Mouse (Mus musculus): ENCODE results near the gene Mfap5. TPM values are rescaled to one million over a fixed set of nuclear protein-coding genes. Genes with fewer than 3 reads are reported as not detected.
A peak's percentile ranks its signal among the peaks of the same experiment; 100 is the strongest.

Gene Mfap5
- polyA plus RNA-seq, 1 experiment, result not detected

GRCm38 (mm10) chr6:122545289-122545882, 39.7 kb downstream of the Mfap5 start:
- no peaks in the 10 kb centered on the region for H3K4me1 ChIP-seq (ENCODE audit: control insufficient read depth, insufficient read depth, low read length)
- 72% methylated on average over 9 of the region's 9 CpGs for WGBS
- H3K27ac ChIP-seq (ENCODE audit: insufficient read depth, low read depth, low read length), result no peak overlapping the region
- H3K4me3 ChIP-seq (ENCODE audit: insufficient read depth, low read depth, low read length), result no peak overlapping the region
- TF ChIP-seq CTCF (IDR thresholded peaks at IDR 0.05; ENCODE audit: insufficient read depth, low read depth, low read length), result no peak
- no peak for TF ChIP-seq POLR2A (IDR thresholded peaks at IDR 0.05; ENCODE audit: insufficient read depth, low read depth, low read length)

DNA sequence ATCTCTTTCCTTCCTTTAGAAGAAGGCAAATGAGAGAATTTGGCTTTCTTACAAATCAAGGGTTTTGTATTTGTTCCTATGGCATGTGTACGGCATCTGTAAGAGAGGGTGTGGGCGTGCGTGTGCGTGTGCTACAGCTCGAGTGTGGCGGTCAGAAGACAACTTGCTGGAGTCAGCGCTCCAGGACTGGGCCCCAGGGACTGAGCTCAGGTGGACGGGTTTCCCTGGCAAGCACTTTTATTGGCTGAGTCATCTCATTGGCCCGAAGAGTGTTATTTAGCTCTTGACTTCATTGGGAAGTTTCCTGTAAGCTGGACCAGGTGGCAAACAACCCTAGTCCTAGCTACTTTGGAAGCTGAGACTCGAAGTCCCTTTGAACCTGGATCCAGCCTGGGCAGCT, 40.3 kb downstream of the Mfap5 start:
- H3K4me1 ChIP-seq (ENCODE audit: control insufficient read depth, insufficient read depth, low read length), result no peaks in the 10 kb centered on the region
- H3K4me3 ChIP-seq (ENCODE audit: insufficient read depth, low read depth, low read length), result no peak overlapping the region
- TF ChIP-seq POLR2A (IDR thresholded peaks at IDR 0.05; ENCODE audit: insufficient read depth, low read depth, low read length) (no peak), CTCF (IDR thresholded peaks at IDR 0.05; ENCODE audit: insufficient read depth, low read depth, low read length) (no peak)
- H3K27ac ChIP-seq (ENCODE audit: insufficient read depth, low read depth, low read length), result no peak overlapping the region
- WGBS, result 72% methylated on average over 10 of the region's 10 CpGs

DNA sequence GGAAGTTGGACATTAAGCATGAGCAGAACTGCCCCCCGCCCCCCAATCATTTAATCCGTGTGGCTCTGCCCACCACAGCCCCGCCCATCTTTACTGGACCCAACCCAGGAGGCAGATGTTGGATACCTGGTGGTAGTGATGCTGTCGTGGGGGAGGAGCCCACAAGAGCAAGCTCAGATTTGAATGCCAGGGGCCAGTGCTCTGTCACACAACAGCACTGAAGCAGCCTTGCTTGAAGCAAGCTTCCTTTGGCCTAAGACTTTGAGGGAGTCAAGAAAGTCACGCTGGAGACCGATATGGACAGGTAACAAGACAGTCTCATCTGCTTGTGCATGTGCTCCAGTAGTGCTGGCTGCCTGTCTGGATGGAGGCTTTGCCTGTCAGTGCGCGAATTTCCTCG, 48.0 kb downstream of the Mfap5 start, which contains the start of gene Aicda:
Gene Aicda (plus strand): TSS at position 196 of the 400 bp plus-strand sequence.
- TF ChIP-seq POLR2A (IDR thresholded peaks at IDR 0.05; ENCODE audit: insufficient read depth, low read depth, low read length) (no peak), CTCF (IDR thresholded peaks at IDR 0.05; ENCODE audit: insufficient read depth, low read depth, low read length) (no peak)
- 0 out of 2 replicates have a peak, but pooled peaks cover 3% of the 10 kb centered on the region for H3K4me1 ChIP-seq (ENCODE audit: control insufficient read depth, insufficient read depth, low read length)
- H3K27ac ChIP-seq (ENCODE audit: insufficient read depth, low read depth, low read length), result no peak within 1 kb of the TSS
- 64% methylated on average over 9 of the region's 9 CpGs for WGBS
- no peak within 1 kb of the TSS for H3K4me3 ChIP-seq (ENCODE audit: insufficient read depth, low read depth, low read length)

DNA sequence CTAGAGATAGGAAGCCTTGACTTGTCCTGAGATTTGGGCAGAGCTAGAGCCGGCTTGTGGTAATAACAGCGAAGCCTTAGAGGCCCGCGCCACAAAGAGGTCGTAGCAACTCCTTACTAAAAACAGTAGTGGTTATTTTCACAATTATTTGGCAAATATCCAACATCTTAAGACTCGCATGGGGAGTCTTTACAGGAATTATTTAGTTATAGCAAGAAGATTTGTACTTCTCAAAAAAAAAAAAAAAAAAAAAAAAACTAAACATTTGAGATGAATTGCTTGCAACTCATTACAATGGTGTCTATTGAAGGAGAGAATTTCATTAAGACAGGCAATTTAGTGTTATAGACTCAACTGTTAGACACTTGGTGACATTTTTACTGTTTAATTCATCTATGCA, 48.5 kb downstream of the Mfap5 start:
- H3K4me1 ChIP-seq (ENCODE audit: control insufficient read depth, insufficient read depth, low read length), result 0 out of 2 replicates have a peak, but pooled peaks cover 3% of the 10 kb centered on the region
- H3K27ac ChIP-seq (ENCODE audit: insufficient read depth, low read depth, low read length), result no peak overlapping the region
- H3K4me3 ChIP-seq (ENCODE audit: insufficient read depth, low read depth, low read length), result no peak overlapping the region
- 64% methylated on average over 6 of the region's 6 CpGs for WGBS
- TF ChIP-seq CTCF (IDR thresholded peaks at IDR 0.05; ENCODE audit: insufficient read depth, low read depth, low read length) (no peak), POLR2A (IDR thresholded peaks at IDR 0.05; ENCODE audit: insufficient read depth, low read depth, low read length) (no peak)

- H3K4me3 ChIP-seq (ENCODE audit: insufficient read depth, low read depth, low read length), result no peak overlapping the region
- H3K4me1 ChIP-seq (ENCODE audit: control insufficient read depth, insufficient read depth, low read length), result 0 out of 2 replicates have a peak, but pooled peaks cover 3% of the 10 kb centered on the region
- 56% methylated on average over 7 of the region's 7 CpGs for WGBS
- TF ChIP-seq CTCF (IDR thresholded peaks at IDR 0.05; ENCODE audit: insufficient read depth, low read depth, low read length) (no peak), POLR2A (IDR thresholded peaks at IDR 0.05; ENCODE audit: insufficient read depth, low read depth, low read length) (no peak)
- H3K27ac ChIP-seq (ENCODE audit: insufficient read depth, low read depth, low read length), result no peak overlapping the region
Measured at GRCm38 (mm10) chr6:122555266-122555665, 49.6 kb downstream of the Mfap5 start.

DNA sequence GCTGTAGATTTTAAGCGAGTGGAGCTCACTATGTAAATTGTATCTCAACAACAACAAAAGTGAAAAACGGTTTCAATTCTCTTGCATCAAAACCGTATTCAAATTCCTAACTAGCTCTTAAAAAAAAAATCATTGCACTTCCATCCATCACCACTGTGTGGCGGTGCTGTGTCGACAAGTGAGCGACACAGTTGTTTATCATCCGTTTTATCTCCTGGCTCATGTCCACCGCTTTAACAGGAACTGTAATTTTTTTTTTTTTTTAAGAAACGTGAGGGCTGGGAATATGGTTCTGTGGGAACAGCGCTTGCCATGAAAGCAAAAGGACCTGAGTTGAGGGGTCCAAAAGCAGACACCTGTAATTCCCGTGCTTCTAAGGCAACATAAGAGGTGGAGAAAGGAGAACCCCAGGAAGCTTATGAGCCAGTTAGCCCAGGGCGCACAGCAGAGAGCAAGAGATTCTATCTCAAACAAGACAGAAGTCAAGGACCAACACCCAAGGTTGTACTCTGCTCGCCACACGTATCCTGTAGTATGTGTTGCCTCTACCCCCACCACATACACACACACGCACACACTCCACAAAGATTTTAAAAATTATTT, 51.4 kb downstream of the Mfap5 start:
- 24% methylated on average over 15 of the region's 15 CpGs for WGBS
- H3K27ac ChIP-seq (ENCODE audit: insufficient read depth, low read depth, low read length), result no peak overlapping the region
- H3K4me1 ChIP-seq (ENCODE audit: control insufficient read depth, insufficient read depth, low read length), result 0 out of 2 replicates have a peak, but pooled peaks cover 3% of the 10 kb centered on the region
- no peak for TF ChIP-seq POLR2A (IDR thresholded peaks at IDR 0.05; ENCODE audit: insufficient read depth, low read depth, low read length)
- no peak for TF ChIP-seq CTCF (IDR thresholded peaks at IDR 0.05; ENCODE audit: insufficient read depth, low read depth, low read length)
- H3K4me3 ChIP-seq (ENCODE audit: insufficient read depth, low read depth, low read length), result no peak overlapping the region

DNA sequence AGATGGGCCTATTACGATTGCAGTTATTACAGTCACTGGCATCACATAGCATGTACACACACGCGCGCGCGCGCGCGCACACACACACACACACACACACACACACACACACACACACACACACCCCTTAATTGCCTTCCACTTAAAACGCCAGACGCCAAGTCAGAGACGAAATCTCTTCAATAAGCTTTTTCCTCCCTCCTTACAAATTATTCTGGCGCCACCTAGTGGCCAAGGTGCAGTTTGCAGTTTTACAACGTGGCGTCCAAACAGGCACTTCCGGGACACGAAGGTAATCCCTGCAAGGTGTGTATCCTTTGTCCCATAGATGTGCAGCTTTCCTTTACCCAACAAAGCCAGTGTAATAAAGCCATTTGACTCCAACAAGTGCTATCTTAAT, 54.8 kb downstream of the Mfap5 start:
- Histone ChIP-seq H3K4me3 (ENCODE audit: insufficient read depth, low read depth, low read length) (peak overlapping the region; percentile 36), H3K27ac (ENCODE audit: insufficient read depth, low read depth, low read length) (no peak overlapping the region), H3K4me1 (ENCODE audit: control insufficient read depth, insufficient read depth, low read length) (no peaks in the 10 kb centered on the region)
- TF ChIP-seq POLR2A (IDR thresholded peaks at IDR 0.05; ENCODE audit: insufficient read depth, low read depth, low read length), result no peak
- TF ChIP-seq CTCF (IDR thresholded peaks at IDR 0.05; ENCODE audit: insufficient read depth, low read depth, low read length), result peak; percentile 62; the same call in 1 of the 2 replicates
- WGBS, result 2% methylated on average over 17 of the region's 17 CpGs

- TF ChIP-seq CTCF (IDR thresholded peaks at IDR 0.05; ENCODE audit: insufficient read depth, low read depth, low read length) (no peak), POLR2A (IDR thresholded peaks at IDR 0.05; ENCODE audit: insufficient read depth, low read depth, low read length) (no peak)
- Histone ChIP-seq H3K4me1 (ENCODE audit: control insufficient read depth, insufficient read depth, low read length) (no peaks in the 10 kb centered on the region), H3K27ac (ENCODE audit: insufficient read depth, low read depth, low read length) (no peak overlapping the region), H3K4me3 (ENCODE audit: insufficient read depth, low read depth, low read length) (no peak overlapping the region)
- WGBS, result 88% methylated on average over 20 of the region's 20 CpGs
Measured at GRCm38 (mm10) chr6:122561005-122561404, 55.4 kb downstream of the Mfap5 start.

DNA sequence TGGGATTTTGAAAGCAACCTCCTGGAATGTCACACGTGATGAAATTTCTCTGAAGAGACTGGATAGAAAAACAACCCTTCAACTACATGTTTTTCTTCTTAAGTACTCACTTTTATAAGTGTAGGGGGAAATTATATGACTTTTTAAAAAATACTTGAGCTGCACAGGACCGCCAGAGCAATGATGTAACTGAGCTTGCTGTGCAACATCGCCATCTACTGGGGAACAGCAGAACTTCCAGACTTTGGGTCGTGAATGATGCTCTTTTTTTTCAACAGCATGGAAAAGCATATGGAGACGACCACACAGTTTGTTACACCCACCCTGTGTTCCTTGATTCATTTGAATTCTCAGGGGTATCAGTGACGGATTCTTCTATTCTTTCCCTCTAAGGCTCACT, 56.8 kb downstream of the Mfap5 start:
- under 1% methylated on average over 6 of the region's 6 CpGs for WGBS
- H3K4me1 ChIP-seq (ENCODE audit: control insufficient read depth, insufficient read depth, low read length), result no peaks in the 10 kb centered on the region
- H3K4me3 ChIP-seq (ENCODE audit: insufficient read depth, low read depth, low read length), result no peak overlapping the region
- no peak overlapping the region for H3K27ac ChIP-seq (ENCODE audit: insufficient read depth, low read depth, low read length)
- TF ChIP-seq POLR2A (IDR thresholded peaks at IDR 0.05; ENCODE audit: insufficient read depth, low read depth, low read length) (no peak), CTCF (IDR thresholded peaks at IDR 0.05; ENCODE audit: insufficient read depth, low read depth, low read length) (no peak)

Data from olfactory bulb, adult 2 months (tissue).